Mouse (Mus musculus) heart, postnatal 36 days (tissue): ENCODE measurements around the gene Mllt1. TPM values are rescaled to one million over a fixed set of nuclear protein-coding genes. Genes with fewer than 3 reads are reported as not detected.

ENCODE experiments used
- DNase-seq, 2 experiments: peaks; one replicate each; pipeline ENCODE4 v3.0.0; 2021 to 2022
- intact Hi-C: fragments of 180-260 bp; cut with DNase I; formaldehyde crosslinking; loops from one replicate; pipeline ENCODE4 v1.15.1; 2025
- total RNA-seq, 2 experiments: library from RNA; stranded (reverse); gene quantifications; 2 replicates each; pipeline ENCODE4 v1.2.3; 2021

Mllt1 gene
- total RNA-seq = 10 to 100 TPM; 23.9 to 25.9 TPM

GRCm38 (mm10) chr17:56935363-56936131, at the start of gene Mllt1:
Mllt1 (minus strand) TSS chr17:56935415.
- intact Hi-C loops = loop anchor here (2.0 to 5.0 kb wide), 5 partner anchors 38 to 128 kb away; partner anchors contain the start of genes Clpp and Rfx2
- peak; percentile 100 for DNase-seq

GRCm38 (mm10) chr17:56984886-56985285, 49.7 kb upstream of the Mllt1 start:
- DNase-seq = no peak
- intact Hi-C loops = no loop called here

DNA sequence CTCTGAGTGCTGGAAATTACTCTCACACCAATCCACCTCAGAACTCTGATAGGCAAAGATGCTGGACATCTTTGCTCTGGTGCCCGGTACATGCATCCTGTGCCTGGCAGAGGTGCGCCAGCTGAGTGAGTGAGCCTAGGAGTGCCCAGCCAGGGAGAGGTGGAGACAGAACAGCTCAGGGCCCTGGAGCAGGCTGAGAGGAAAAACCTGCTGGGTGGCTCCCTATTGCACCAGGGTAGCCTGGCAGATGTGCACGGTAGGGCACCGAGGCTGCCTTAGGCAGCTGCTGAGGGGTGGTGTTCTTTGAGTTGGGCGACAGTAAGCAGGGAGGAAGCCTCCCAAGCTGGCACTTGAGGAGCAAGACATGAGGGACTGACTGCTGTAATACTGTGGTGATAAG, 46.8 kb upstream of the Mllt1 start, which contains the start of gene Acer1:
Acer1 (minus strand) TSS at position 114 of the 400 bp plus-strand sequence.
- intact Hi-C loops = no loop called here
- no peak for DNase-seq

DNA sequence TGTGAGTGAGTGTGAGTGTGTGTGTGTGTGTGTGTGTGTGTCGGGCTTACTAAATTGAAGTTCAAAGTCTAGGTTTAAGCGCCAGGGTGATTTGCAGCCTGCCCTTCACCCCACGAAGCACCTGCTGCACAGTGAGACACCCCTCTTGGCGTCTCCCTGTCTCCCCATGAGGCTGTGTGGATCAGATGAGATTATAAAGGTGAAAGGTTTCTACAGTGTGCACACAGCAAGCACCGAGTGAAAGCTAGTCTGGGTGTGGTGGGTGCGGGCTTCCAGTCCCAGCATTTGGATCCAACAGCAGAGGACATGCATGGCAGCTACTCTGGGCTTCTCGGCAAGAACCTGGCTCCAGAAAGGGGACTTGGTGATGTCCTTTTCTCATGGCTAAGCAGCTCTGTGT, 45.8 kb upstream of the Mllt1 start:
- no peak for DNase-seq
- intact Hi-C loops = no loop called here

- intact Hi-C loops = no loop called here
- DNase-seq = no peak
Observed at GRCm38 (mm10) chr17:56979524-56979923, 44.3 kb upstream of the Mllt1 start.

GRCm38 (mm10) chr17:56976531-56977390, 41.5 kb upstream of the Mllt1 start:
- DNase-seq = no peak
- intact Hi-C loops = no loop called here

DNA sequence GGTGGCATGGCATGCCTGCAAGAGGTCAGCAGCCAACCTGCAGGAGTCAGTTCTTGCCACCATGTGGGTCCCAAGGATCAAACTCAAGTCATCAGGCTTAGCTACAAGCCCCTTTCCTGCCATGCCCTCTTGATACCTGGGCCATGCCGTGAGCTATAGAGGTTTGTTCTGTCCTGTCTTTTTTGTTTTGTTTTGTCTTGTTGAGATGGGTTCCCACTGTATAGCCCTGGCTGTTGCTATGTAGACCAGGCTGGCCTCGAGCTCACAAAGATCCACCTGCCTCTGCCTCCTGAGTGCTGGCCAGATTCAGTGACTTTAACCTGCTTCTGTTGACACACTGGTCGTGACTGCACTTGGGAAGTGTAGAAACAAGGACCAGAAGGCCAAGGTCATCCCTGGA, 40.2 kb upstream of the Mllt1 start:
- DNase-seq = no peak

GRCm38 (mm10) chr17:56974708-56975240, 39.6 kb upstream of the Mllt1 start:
- intact Hi-C loops = no loop called here
- DNase-seq = no peak

More for the DNA sequence above, 40.2 kb upstream of the Mllt1 start:
- intact Hi-C loops = no loop called here

DNA sequence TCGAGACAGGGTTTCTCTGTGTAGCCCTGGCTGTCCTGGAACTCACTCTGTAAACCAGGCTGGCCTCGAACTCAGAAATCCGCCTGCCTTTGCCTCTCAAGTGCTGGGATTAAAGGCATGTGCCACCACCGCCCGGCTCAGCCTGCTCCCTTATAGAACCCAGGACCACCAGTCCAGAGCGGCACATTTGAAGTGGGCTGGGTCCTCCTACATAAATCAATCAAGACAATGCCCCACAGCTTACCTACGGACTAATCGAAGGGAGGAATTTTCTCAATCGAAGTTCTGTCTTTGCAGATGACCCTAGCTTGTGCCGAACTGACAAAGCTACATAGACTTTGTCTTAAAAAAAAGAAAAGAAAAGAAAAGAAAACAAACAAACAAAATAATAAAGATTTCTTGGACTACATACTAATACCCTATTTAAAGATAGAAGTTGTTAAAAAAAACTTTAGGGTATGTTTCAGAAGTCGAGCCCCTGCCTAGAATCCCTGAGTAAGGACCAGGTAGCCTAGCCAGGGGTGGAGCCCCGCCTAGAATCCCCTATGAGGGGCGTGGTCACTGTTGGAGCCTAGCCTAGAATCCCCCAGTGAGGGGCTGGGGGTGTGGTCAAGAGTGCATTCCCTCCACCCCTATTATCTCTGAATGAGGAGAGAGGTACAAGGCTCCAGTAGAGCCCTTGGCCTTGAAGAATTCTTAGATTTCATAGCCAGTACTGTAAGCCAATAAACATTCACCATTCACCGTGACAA, 38.9 kb upstream of the Mllt1 start:
- no peak for DNase-seq
- intact Hi-C loops = no loop called here

DNA sequence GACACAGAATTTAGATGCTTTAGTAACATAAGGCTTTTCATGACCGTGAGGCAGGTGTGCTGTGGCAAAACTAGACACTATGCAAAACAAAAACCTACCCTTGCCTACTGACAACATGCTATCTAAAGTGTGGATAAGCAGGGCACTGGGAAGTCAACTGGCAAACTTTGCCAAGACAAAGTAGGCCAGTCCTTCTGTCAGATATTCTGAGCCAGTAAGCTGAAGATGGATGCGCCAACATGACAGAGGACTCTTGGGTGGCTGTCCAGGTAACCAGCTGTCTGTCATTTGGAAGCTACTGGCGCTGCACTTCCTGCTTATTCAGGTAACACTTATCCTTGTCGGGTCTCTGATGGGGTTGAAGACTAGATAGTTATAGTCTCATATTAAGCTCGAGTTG, 34.9 kb upstream of the Mllt1 start:
- intact Hi-C loops = no loop called here
- DNase-seq = no peak

DNA sequence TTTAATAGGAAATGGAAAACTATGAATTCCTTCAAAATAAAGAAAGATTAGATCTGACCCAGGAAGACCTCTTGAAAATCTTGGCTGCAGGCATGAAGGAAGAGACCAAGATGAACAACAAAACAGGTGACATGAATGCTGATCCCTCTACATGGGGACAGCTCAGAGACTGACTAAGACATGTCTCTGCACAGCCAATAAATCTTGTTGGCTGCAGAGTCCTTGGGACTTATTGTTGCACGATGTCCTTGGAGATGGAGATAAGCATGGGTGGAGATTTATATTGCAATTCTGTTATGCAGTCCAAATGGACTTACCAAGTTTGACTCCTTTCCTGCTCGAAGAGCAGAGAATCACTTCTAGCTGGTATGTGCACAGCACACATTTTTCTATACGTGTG, 34.1 kb upstream of the Mllt1 start:
- intact Hi-C loops = no loop called here
- DNase-seq = no peak

GRCm38 (mm10) chr17:56963646-56964045, 28.4 kb upstream of the Mllt1 start:
- no peak for DNase-seq
- intact Hi-C loops = no loop called here

DNA sequence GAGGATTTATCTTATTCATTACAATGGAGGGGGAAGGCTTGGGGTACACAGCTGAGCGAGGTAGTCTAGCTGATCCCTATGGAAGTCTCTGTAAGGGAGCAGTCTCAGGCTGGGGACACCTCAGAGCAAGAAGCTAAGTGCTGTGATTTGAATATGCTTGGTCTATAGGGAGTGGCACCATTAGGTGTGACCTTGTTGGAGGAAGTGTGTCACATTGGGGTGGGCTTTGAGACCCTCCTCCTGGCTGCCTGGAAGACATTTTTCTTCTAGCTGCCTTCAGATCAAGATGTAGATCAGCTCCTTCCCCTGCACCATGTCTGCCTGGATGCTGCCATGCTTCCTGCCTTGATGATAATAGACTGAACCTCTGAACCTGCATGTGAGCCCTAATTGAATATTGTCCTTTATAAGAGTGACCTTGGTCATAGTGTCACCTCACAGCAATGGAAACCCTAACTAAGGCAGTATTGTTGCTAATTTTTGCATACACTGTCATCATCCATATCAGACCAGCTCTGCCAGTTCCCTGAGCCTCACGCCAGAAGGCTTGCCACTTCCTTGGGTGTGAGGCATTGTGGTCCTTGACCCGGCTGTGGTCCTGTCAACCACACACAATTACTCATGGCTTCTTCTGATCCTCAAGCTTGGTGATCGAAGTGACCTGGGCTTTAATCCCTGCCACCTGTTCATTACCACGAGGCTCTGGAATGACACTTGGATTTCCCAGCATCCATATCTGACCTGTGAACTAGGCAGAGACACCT, 27.6 kb upstream of the Mllt1 start:
- intact Hi-C loops = no loop called here
- no peak for DNase-seq

DNA sequence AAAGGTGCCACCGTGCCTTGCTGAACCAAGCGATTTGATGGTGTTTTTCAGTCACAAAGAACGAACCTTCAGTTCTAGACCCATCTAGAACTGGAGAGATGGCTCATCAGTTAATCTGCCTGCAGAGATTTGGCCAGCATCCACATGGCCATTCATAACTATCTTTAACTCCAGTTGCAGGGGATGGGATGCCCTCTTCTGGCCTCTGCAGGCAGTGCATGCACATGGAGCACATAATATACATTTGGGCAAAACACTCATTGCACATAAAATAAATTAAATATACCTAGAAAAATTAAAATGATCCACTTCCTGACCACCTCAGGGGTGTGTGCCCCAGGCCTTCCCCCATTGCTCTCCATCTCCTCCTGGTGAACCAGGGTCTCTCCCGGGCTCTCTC, 26.7 kb upstream of the Mllt1 start:
- DNase-seq = no peak
- intact Hi-C loops = no loop called here

- intact Hi-C loops = no loop called here
- no peak for DNase-seq
Observed at GRCm38 (mm10) chr17:56958667-56959066, 23.5 kb upstream of the Mllt1 start.

GRCm38 (mm10) chr17:56957763-56958429, 22.7 kb upstream of the Mllt1 start:
- intact Hi-C loops = no loop called here
- DNase-seq = peak in 1 of 2 experiments; percentile 6

- no peak for DNase-seq
- intact Hi-C loops = no loop called here
Observed at GRCm38 (mm10) chr17:56954871-56955270, 19.7 kb upstream of the Mllt1 start.

- intact Hi-C loops = no loop called here
- DNase-seq = no peak
Observed at GRCm38 (mm10) chr17:56952639-56953038, 17.4 kb upstream of the Mllt1 start.

DNA sequence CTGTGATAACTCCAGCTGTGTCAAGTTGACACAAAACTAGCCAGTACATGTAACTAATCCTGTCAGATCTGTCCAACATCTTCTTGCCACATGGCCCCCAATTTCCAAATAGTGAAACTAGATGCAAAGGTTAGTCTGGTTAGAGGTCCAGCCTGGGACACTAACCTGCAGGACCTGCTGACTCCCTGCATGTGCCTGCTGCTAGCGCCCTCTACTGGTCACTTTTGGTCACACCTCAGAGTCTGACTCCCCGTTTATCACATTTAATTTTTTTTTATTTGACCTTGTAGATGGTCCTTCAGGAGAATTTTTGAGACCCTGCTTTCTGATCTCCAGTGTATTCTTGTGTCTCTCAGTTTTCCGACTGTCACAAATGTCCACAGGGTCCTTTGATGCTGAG, 15.7 kb upstream of the Mllt1 start:
- DNase-seq = peak; percentile 57 to 74
- intact Hi-C loops = loop anchor here (1.0 to 2.0 kb wide), 2 partner anchors 54 to 142 kb away; no protein-coding TSS in a partner anchor
